Mouse (Mus musculus) forebrain, embryonic 16.5 days (tissue): ENCODE measurements at regions not wholly inside any gene's neighbourhood (a gene's known extent, or its start where the extent isn't known, plus 50 kb on each side); places are given as distances from the start of the nearest gene placed in this dataset.
"Not testable (repeated sequence)": the region's sequence is repeated elsewhere in the genome, so short reads cannot be mapped to it uniquely, and the experiment has no call there.

Experiments
- ATAC-seq: fragments of 200-750 bp; cut with Nextera tagmentation; 2 replicates; pipeline ENCODE4 v1.8.0; 2017; ENCODE audit warnings: mild to moderate bottlenecking, moderate library complexity
- H3K27ac ChIP-seq: fragments of 300-500 bp; sonication (generic); 2 replicates; pipeline ENCODE4 v1.5.1; 2014; ENCODE audit warnings: low read length, control low read depth
- H3K27me3 ChIP-seq: fragments of 300-500 bp; sonication (generic); replicated peaks from 2 replicates; pipeline ENCODE4 v1.6.1; 2014; ENCODE audit warnings: low read length; ENCODE audit not compliant: control insufficient read depth, insufficient read depth
- H3K36me3 ChIP-seq: fragments of 300-500 bp; sonication (generic); 2 replicates; pipeline ENCODE4 v1.6.1; 2014; ENCODE audit not compliant: control insufficient read depth, insufficient read depth
- H3K4me1 ChIP-seq: fragments of 300-500 bp; sonication (generic); replicated peaks from 2 replicates; pipeline ENCODE4 v1.6.1; 2014; ENCODE audit warnings: low read length; ENCODE audit not compliant: control insufficient read depth, insufficient read depth
- H3K4me2 ChIP-seq: fragments of 300-500 bp; sonication (generic); 2 replicates; pipeline ENCODE4 v1.6.1; 2014; ENCODE audit warnings: mild to moderate bottlenecking, low read length, control low read depth
- H3K4me3 ChIP-seq: fragments of 300-500 bp; sonication (generic); replicated peaks from 2 replicates; pipeline ENCODE4 v1.5.1; 2014; ENCODE audit warnings: mild to moderate bottlenecking, low read length, control low read depth
- H3K9ac ChIP-seq: fragments of 300-500 bp; sonication (generic); replicated peaks from 2 replicates; pipeline ENCODE4 v1.6.1; 2014; ENCODE audit warnings: low read depth, low read length, control low read depth
- H3K9me3 ChIP-seq: fragments of 300-500 bp; sonication (generic); 2 replicates; pipeline ENCODE4 v1.6.1; 2016; ENCODE audit warnings: low read length; ENCODE audit not compliant: control insufficient read depth
- WGBS: fragments of 180-500 bp; shearing (Covaris S2); extraction: QIAGEN DNeasy Blood & Tissue Kit; methylation state at CpG from one replicate; pipeline ENCODE4 v1.1.7; 2014; 5-methylcytosine and 5-hydroxymethylcytosine counted together

GRCm38 (mm10) chr11:40454994-40455393, 240.0 kb downstream of the Mat2b start:
- not testable (repeated sequence) for H3K4me2 ChIP-seq, H3K36me3 ChIP-seq, H3K27ac ChIP-seq, H3K9ac ChIP-seq, H3K9me3 ChIP-seq, ATAC-seq, H3K4me1 ChIP-seq, H3K4me3 ChIP-seq
- peaks cover 33% of the 10 kb centered on the region for H3K27me3 ChIP-seq

GRCm38 (mm10) chr11:40446846-40447245, 248.2 kb downstream of the Mat2b start:
- no peaks in the 10 kb centered on the region for H3K9me3 ChIP-seq
- no peak overlapping the region for H3K4me3 ChIP-seq
- no peak overlapping the region for H3K27ac ChIP-seq
- no peak for ATAC-seq
- peaks cover 26% of the 10 kb centered on the region for H3K27me3 ChIP-seq
- H3K36me3 ChIP-seq: no peaks in the 10 kb centered on the region
- H3K9ac ChIP-seq: no peak overlapping the region
- H3K4me2 ChIP-seq: no peak overlapping the region
- H3K4me1 ChIP-seq: no peaks in the 10 kb centered on the region
- WGBS: 90% methylated on average over 2 of the region's 2 CpGs

GRCm38 (mm10) chr11:40434002-40434401, 261.0 kb downstream of the Mat2b start:
- H3K27me3 ChIP-seq: peaks cover 14% of the 10 kb centered on the region
- no peak overlapping the region for H3K9ac ChIP-seq
- H3K27ac ChIP-seq: no peak overlapping the region
- no peak overlapping the region for H3K4me3 ChIP-seq
- no peaks in the 10 kb centered on the region for H3K36me3 ChIP-seq
- no peaks in the 10 kb centered on the region for H3K4me1 ChIP-seq
- no peaks in the 10 kb centered on the region for H3K9me3 ChIP-seq
- WGBS: 10% methylated on average over 1 of the region's 1 CpGs
- no peak overlapping the region for H3K4me2 ChIP-seq
- peak; percentile 47 for ATAC-seq

- Histone ChIP-seq H3K36me3 (no peaks in the 10 kb centered on the region), H3K9ac (no peak overlapping the region), H3K9me3 (no peaks in the 10 kb centered on the region), H3K4me2 (no peak overlapping the region), H3K4me1 (no peaks in the 10 kb centered on the region), H3K4me3 (no peak overlapping the region), H3K27ac (no peak overlapping the region), H3K27me3 (peaks cover 8% of the 10 kb centered on the region; the same call in 1 of the 2 replicates)
- WGBS: 90% methylated on average over 2 of the region's 2 CpGs
- ATAC-seq: no peak
Observed at GRCm38 (mm10) chr11:40428858-40429257, 266.1 kb downstream of the Mat2b start.

- H3K4me2 ChIP-seq: no peak overlapping the region
- ATAC-seq: no peak
- H3K9ac ChIP-seq: no peak overlapping the region
- no peak overlapping the region for H3K27ac ChIP-seq
- no peak overlapping the region for H3K4me3 ChIP-seq
- 73% methylated on average over 3 of the region's 3 CpGs for WGBS
- 0 out of 2 replicates have a peak, but pooled peaks cover 2% of the 10 kb centered on the region for H3K27me3 ChIP-seq
- H3K9me3 ChIP-seq: no peaks in the 10 kb centered on the region
- H3K4me1 ChIP-seq: no peaks in the 10 kb centered on the region
- H3K36me3 ChIP-seq: no peaks in the 10 kb centered on the region
Observed at GRCm38 (mm10) chr11:40424316-40424715, 270.7 kb downstream of the Mat2b start.

GRCm38 (mm10) chr11:40407571-40407970, 287.4 kb downstream of the Mat2b start:
- Histone ChIP-seq H3K4me3 (no peak overlapping the region), H3K4me2 (no peak overlapping the region), H3K36me3 (no peaks in the 10 kb centered on the region), H3K27ac (no peak overlapping the region), H3K4me1 (no peaks in the 10 kb centered on the region), H3K9ac (no peak overlapping the region), H3K9me3 (no peaks in the 10 kb centered on the region), H3K27me3 (no peaks in the 10 kb centered on the region)
- ATAC-seq: no peak

- no peak for ATAC-seq
Observed at GRCm38 (mm10) chr11:40402249-40402648, 292.8 kb downstream of the Mat2b start.

GRCm38 (mm10) chr11:40397453-40398104, 297.4 kb downstream of the Mat2b start:
- Histone ChIP-seq H3K9ac (no peak overlapping the region), H3K4me3 (no peak overlapping the region), H3K9me3 (no peaks in the 10 kb centered on the region), H3K4me2 (no peak overlapping the region), H3K36me3 (no peaks in the 10 kb centered on the region), H3K4me1 (peaks cover 15% of the 10 kb centered on the region), H3K27ac (no peak overlapping the region), H3K27me3 (no peaks in the 10 kb centered on the region)
- ATAC-seq: peak; percentile 85
- WGBS: 23% methylated on average over 9 of the region's 9 CpGs

More at GRCm38 (mm10) chr11:40402249-40402648, 292.8 kb downstream of the Mat2b start:
- Histone ChIP-seq H3K27me3 (no peaks in the 10 kb centered on the region), H3K4me2 (no peak overlapping the region), H3K4me1 (peaks cover 3% of the 10 kb centered on the region; the same call in 1 of the 2 replicates), H3K4me3 (no peak overlapping the region), H3K9me3 (no peaks in the 10 kb centered on the region), H3K9ac (no peak overlapping the region), H3K27ac (no peak overlapping the region), H3K36me3 (no peaks in the 10 kb centered on the region)
- WGBS: 78% methylated on average over 1 of the region's 1 CpGs

- Histone ChIP-seq H3K9me3 (no peaks in the 10 kb centered on the region), H3K4me2 (peak overlapping the region; percentile 38; the same call in 1 of the 2 replicates), H3K4me3 (no peak overlapping the region), H3K4me1 (peaks cover 15% of the 10 kb centered on the region), H3K36me3 (no peaks in the 10 kb centered on the region), H3K27me3 (no peaks in the 10 kb centered on the region), H3K27ac (no peak overlapping the region), H3K9ac (no peak overlapping the region)
- peak; percentile 55 for ATAC-seq
- 28% methylated on average over 11 of the region's 11 CpGs for WGBS
Observed at GRCm38 (mm10) chr11:40395331-40395730, 299.7 kb downstream of the Mat2b start.

- no peak overlapping the region for H3K4me3 ChIP-seq
- WGBS: 22% methylated on average over 7 of the region's 7 CpGs
- no peak overlapping the region for H3K9ac ChIP-seq
- H3K27me3 ChIP-seq: no peaks in the 10 kb centered on the region
- H3K4me2 ChIP-seq: peak overlapping the region; percentile 38
- H3K4me1 ChIP-seq: peaks cover 15% of the 10 kb centered on the region
- peak; percentile 57; the same call in 1 of the 2 replicates for ATAC-seq
- H3K27ac ChIP-seq: peak overlapping the region; percentile 37; the same call in 1 of the 2 replicates
- H3K9me3 ChIP-seq: no peaks in the 10 kb centered on the region
- no peaks in the 10 kb centered on the region for H3K36me3 ChIP-seq
Observed at GRCm38 (mm10) chr11:40394864-40395266, 300.1 kb downstream of the Mat2b start.
